Mouse (Mus musculus): ENCODE data around the gene Etv3.
"Not testable (repeated sequence)": the region's sequence is repeated elsewhere in the genome, so short reads cannot be mapped to it uniquely, and the experiment has no call there.

The Etv3 gene

GRCm38 (mm10) chr3:87525043-87525836 lies at the start of gene Etv3:
TSS of gene Etv3 (plus strand) at chr3:87525407.
- peak; percentile 92 for DNase-seq (ENCODE audit: low spot score)

GRCm38 (mm10) chr3:87477948-87478347 lies 47.3 kb upstream of the Etv3 start:
- not testable (repeated sequence) for DNase-seq (ENCODE audit: low spot score)

- DNase-seq (ENCODE audit: low spot score), result not testable (repeated sequence)
Observed at GRCm38 (mm10) chr3:87478596-87478995, 46.6 kb upstream of the Etv3 start.

- not testable (repeated sequence) for DNase-seq (ENCODE audit: low spot score)
Observed at GRCm38 (mm10) chr3:87479230-87479629, 46.0 kb upstream of the Etv3 start.

- DNase-seq (ENCODE audit: low spot score), result no peak
Observed at GRCm38 (mm10) chr3:87487392-87487791, 37.8 kb upstream of the Etv3 start.

GRCm38 (mm10) chr3:87487911-87488310 lies 37.3 kb upstream of the Etv3 start:
- DNase-seq (ENCODE audit: low spot score), result peak; percentile 23

GRCm38 (mm10) chr3:87498266-87498665 lies 26.9 kb upstream of the Etv3 start:
- DNase-seq (ENCODE audit: low spot score), result no peak

GRCm38 (mm10) chr3:87499072-87499471 lies 26.1 kb upstream of the Etv3 start:
- DNase-seq (ENCODE audit: low spot score), result peak; percentile 74

- DNase-seq (ENCODE audit: low spot score), result no peak
Observed at GRCm38 (mm10) chr3:87500088-87501055, 24.8 kb upstream of the Etv3 start.

GRCm38 (mm10) chr3:87501151-87501550 lies 24.1 kb upstream of the Etv3 start:
- DNase-seq (ENCODE audit: low spot score), result no peak

- DNase-seq (ENCODE audit: low spot score), result no peak
Observed at GRCm38 (mm10) chr3:87502771-87503170, 22.4 kb upstream of the Etv3 start.

GRCm38 (mm10) chr3:87504330-87504729 lies 20.9 kb upstream of the Etv3 start:
- peak; percentile 39 for DNase-seq (ENCODE audit: low spot score)

GRCm38 (mm10) chr3:87504749-87505425 lies 20.3 kb upstream of the Etv3 start:
- DNase-seq (ENCODE audit: low spot score), result peak; percentile 47

- DNase-seq (ENCODE audit: low spot score), result no peak
Observed at GRCm38 (mm10) chr3:87506456-87507416, 18.5 kb upstream of the Etv3 start.

- peak; percentile 91 for DNase-seq (ENCODE audit: low spot score)
Observed at GRCm38 (mm10) chr3:87508205-87508901, 16.9 kb upstream of the Etv3 start.

GRCm38 (mm10) chr3:87509061-87509460 lies 16.1 kb upstream of the Etv3 start:
- DNase-seq (ENCODE audit: low spot score), result peak; percentile 69

GRCm38 (mm10) chr3:87510832-87511231 lies 14.4 kb upstream of the Etv3 start:
- DNase-seq (ENCODE audit: low spot score), result no peak

- DNase-seq (ENCODE audit: low spot score), result no peak
Observed at GRCm38 (mm10) chr3:87511971-87512765, 13.0 kb upstream of the Etv3 start.

- no peak for DNase-seq (ENCODE audit: low spot score)
Observed at GRCm38 (mm10) chr3:87515567-87516081, 9.6 kb upstream of the Etv3 start.
